Mouse (Mus musculus) embryonic facial prominence, embryonic 14.5 days (tissue): ENCODE measurements around the gene Tctex1d4. TPM values are rescaled to one million over a fixed set of nuclear protein-coding genes. Genes with fewer than 3 reads are reported as not detected.

Experiments used
- ATAC-seq: fragments of 200-750 bp; cut with Nextera tagmentation; 2 replicates; pipeline ENCODE4 v1.8.0; 2017; ENCODE audit warnings: low read depth, moderate number of reproducible peaks, moderate TSS enrichment
- DNase-seq: peaks from one replicate; pipeline ENCODE4 v3.0.0-alpha.2; 2015; ENCODE audit warnings: low spot score
- H3K27ac ChIP-seq: fragments of 300-500 bp; sonication (generic); replicated peaks from 2 replicates; pipeline ENCODE4 v1.5.1; 2014; ENCODE audit warnings: low read depth, mild to moderate bottlenecking, low read length, moderate library complexity
- H3K27me3 ChIP-seq: fragments of 300-500 bp; sonication (generic); replicated peaks from 2 replicates; pipeline ENCODE4 v1.6.1; 2014; ENCODE audit warnings: low read length; ENCODE audit not compliant: control insufficient read depth, insufficient read depth
- H3K36me3 ChIP-seq: fragments of 300-500 bp; sonication (generic); 2 replicates; pipeline ENCODE4 v1.6.1; 2014; ENCODE audit warnings: low read length, mixed read lengths; ENCODE audit not compliant: control insufficient read depth, insufficient read depth
- H3K4me1 ChIP-seq: fragments of 300-500 bp; sonication (generic); 2 replicates; pipeline ENCODE4 v1.6.1; 2014; ENCODE audit warnings: antibody characterized with exemption, low read length; ENCODE audit not compliant: control insufficient read depth, insufficient read depth
- H3K4me2 ChIP-seq: fragments of 300-500 bp; sonication (generic); 2 replicates; pipeline ENCODE4 v1.6.1; 2014; ENCODE audit warnings: low read depth, mild to moderate bottlenecking, low read length, moderate library complexity, mixed read lengths
- H3K4me3 ChIP-seq: fragments of 300-500 bp; sonication (generic); 2 replicates; pipeline ENCODE4 v1.5.1; 2014; ENCODE audit warnings: low read depth, mild to moderate bottlenecking, low read length
- H3K9ac ChIP-seq: fragments of 300-500 bp; sonication (generic); 2 replicates; pipeline ENCODE4 v1.6.1; 2014; ENCODE audit warnings: low read depth, mild to moderate bottlenecking, low read length, moderate library complexity, mixed read lengths
- H3K9me3 ChIP-seq: fragments of 300-500 bp; sonication (generic); 2 replicates; pipeline ENCODE4 v1.6.1; 2016; ENCODE audit warnings: low read length; ENCODE audit not compliant: control insufficient read depth
- WGBS: fragments of 180-500 bp; shearing (Covaris S2); extraction: QIAGEN DNeasy Blood & Tissue Kit; methylation state at CpG from one replicate; pipeline ENCODE4 v1.1.7; 2014; 5-methylcytosine and 5-hydroxymethylcytosine counted together
- polyA plus RNA-seq: library from polyadenylated mRNA; unstranded; fragments of >200 nt; fragmentation: Nextera tagmentation; extraction: Ambion mirVana; gene quantifications from 2 replicates; pipeline ENCODE4 v1.2.1, GENCODE M21; 2014

Tctex1d4 gene
- polyA plus RNA-seq, 1 experiment from 2014 or later = 0.84 TPM

GRCm38 (mm10) chr4:117139217-117139612 lies 12.6 kb downstream of the Tctex1d4 start:
- DNase-seq (peak; percentile 66), ATAC-seq (no peak)
- Histone ChIP-seq H3K4me3 (no peak overlapping the region), H3K36me3 (no peaks in the 10 kb centered on the region), H3K4me2 (no peak overlapping the region), H3K27me3 (no peaks in the 10 kb centered on the region), H3K4me1 (no peaks in the 10 kb centered on the region), H3K9me3 (no peaks in the 10 kb centered on the region), H3K9ac (no peak overlapping the region), H3K27ac (no peak overlapping the region)
- 5% methylated on average over 2 of the region's 2 CpGs for WGBS

- no peaks in the 10 kb centered on the region for H3K36me3 ChIP-seq
- H3K27me3 ChIP-seq = no peaks in the 10 kb centered on the region
- DNase-seq (peak; percentile 47), ATAC-seq (no peak)
- H3K4me1 ChIP-seq = no peaks in the 10 kb centered on the region
- no peak overlapping the region for H3K27ac ChIP-seq
- no peaks in the 10 kb centered on the region for H3K9me3 ChIP-seq
- 35% methylated on average over 4 of the region's 4 CpGs for WGBS
- H3K4me2 ChIP-seq = no peak overlapping the region
- no peak overlapping the region for H3K9ac ChIP-seq
- H3K4me3 ChIP-seq = no peak overlapping the region
Observed at GRCm38 (mm10) chr4:117140613-117141012, 14.0 kb downstream of the Tctex1d4 start.

- Histone ChIP-seq H3K4me3 (no peak overlapping the region), H3K4me1 (no peaks in the 10 kb centered on the region), H3K36me3 (no peaks in the 10 kb centered on the region), H3K4me2 (no peak overlapping the region), H3K9me3 (no peaks in the 10 kb centered on the region), H3K27ac (no peak overlapping the region), H3K9ac (no peak overlapping the region; the same call in 1 of the 2 replicates), H3K27me3 (no peaks in the 10 kb centered on the region)
- no peak for DNase-seq
- 64% methylated on average over 7 of the region's 7 CpGs for WGBS
- ATAC-seq = no peak
Observed at GRCm38 (mm10) chr4:117143023-117143422, 16.4 kb downstream of the Tctex1d4 start.

GRCm38 (mm10) chr4:117145248-117145647 lies 18.7 kb downstream of the Tctex1d4 start:
- no peak overlapping the region for H3K4me3 ChIP-seq
- DNase-seq = no peak
- no peak overlapping the region for H3K27ac ChIP-seq
- H3K4me2 ChIP-seq = no peak overlapping the region
- peaks cover 7% of the 10 kb centered on the region for H3K36me3 ChIP-seq
- WGBS = 89% methylated on average over 13 of the region's 13 CpGs
- H3K4me1 ChIP-seq = no peaks in the 10 kb centered on the region
- no peak overlapping the region for H3K9ac ChIP-seq
- no peaks in the 10 kb centered on the region for H3K27me3 ChIP-seq
- no peak for ATAC-seq
- no peaks in the 10 kb centered on the region for H3K9me3 ChIP-seq

- peaks cover 16% of the 10 kb centered on the region for H3K36me3 ChIP-seq
- H3K4me1 ChIP-seq = no peaks in the 10 kb centered on the region
- ATAC-seq (peak; percentile 3; the same call in 1 of the 2 replicates), DNase-seq (peak; percentile 76)
- no peaks in the 10 kb centered on the region for H3K9me3 ChIP-seq
- no peak overlapping the region for H3K4me3 ChIP-seq
- WGBS = 34% methylated on average over 15 of the region's 15 CpGs
- no peak overlapping the region for H3K27ac ChIP-seq
- H3K9ac ChIP-seq = no peak overlapping the region
- H3K4me2 ChIP-seq = no peak overlapping the region
- no peaks in the 10 kb centered on the region for H3K27me3 ChIP-seq
Observed at GRCm38 (mm10) chr4:117146176-117146575, 19.6 kb downstream of the Tctex1d4 start.

GRCm38 (mm10) chr4:117148047-117148713 lies 21.6 kb downstream of the Tctex1d4 start:
- Histone ChIP-seq H3K4me1 (0 out of 2 replicates have a peak, but pooled peaks cover under 1% of the 10 kb centered on the region), H3K27me3 (no peaks in the 10 kb centered on the region), H3K27ac (no peak overlapping the region), H3K9me3 (no peaks in the 10 kb centered on the region), H3K4me3 (no peak overlapping the region), H3K4me2 (no peak overlapping the region), H3K36me3 (peaks cover 35% of the 10 kb centered on the region), H3K9ac (no peak overlapping the region)
- no peak for DNase-seq
- no peak for ATAC-seq
- 84% methylated on average over 17 of the region's 18 CpGs for whole genome bisulfite sequencing

GRCm38 (mm10) chr4:117148815-117149214 lies 22.2 kb downstream of the Tctex1d4 start:
- Histone ChIP-seq H3K4me3 (no peak overlapping the region), H3K36me3 (peaks cover 41% of the 10 kb centered on the region), H3K27me3 (no peaks in the 10 kb centered on the region), H3K4me2 (no peak overlapping the region), H3K4me1 (0 out of 2 replicates have a peak, but pooled peaks cover 3% of the 10 kb centered on the region), H3K9ac (no peak overlapping the region), H3K9me3 (no peaks in the 10 kb centered on the region), H3K27ac (no peak overlapping the region)
- WGBS = 69% methylated on average over 24 of the region's 24 CpGs
- DNase-seq (no peak), ATAC-seq (no peak)

GRCm38 (mm10) chr4:117149291-117150211 lies 23.0 kb downstream of the Tctex1d4 start:
- Histone ChIP-seq H3K9me3 (no peaks in the 10 kb centered on the region), H3K36me3 (peaks cover 48% of the 10 kb centered on the region), H3K27me3 (no peaks in the 10 kb centered on the region), H3K9ac (no peak overlapping the region), H3K27ac (no peak overlapping the region), H3K4me2 (no peak overlapping the region), H3K4me3 (no peak overlapping the region), H3K4me1 (0 out of 2 replicates have a peak, but pooled peaks cover 3% of the 10 kb centered on the region)
- WGBS = 75% methylated on average over 6 of the region's 6 CpGs
- no peak for DNase-seq
- no peak for ATAC-seq
